Mouse (Mus musculus) lung, postnatal 25 days (tissue): ENCODE data around the gene Ccl11.

ENCODE experiments used
- DNase-seq: peaks from one replicate; pipeline ENCODE4 v3.0.0; 2022; ENCODE audit warnings: low spot score

Ccl11 gene

GRCm38 (mm10) chr11:82057646-82058045 lies at the start of gene Ccl11:
Gene Ccl11 (plus strand): TSS chr11:82057823.
- DNase-seq, result peak; percentile 13

- DNase-seq, result no peak
These were observed 47.5 kb upstream of the Ccl11 start for GRCm38 (mm10) chr11:82010115-82010514.

DNA sequence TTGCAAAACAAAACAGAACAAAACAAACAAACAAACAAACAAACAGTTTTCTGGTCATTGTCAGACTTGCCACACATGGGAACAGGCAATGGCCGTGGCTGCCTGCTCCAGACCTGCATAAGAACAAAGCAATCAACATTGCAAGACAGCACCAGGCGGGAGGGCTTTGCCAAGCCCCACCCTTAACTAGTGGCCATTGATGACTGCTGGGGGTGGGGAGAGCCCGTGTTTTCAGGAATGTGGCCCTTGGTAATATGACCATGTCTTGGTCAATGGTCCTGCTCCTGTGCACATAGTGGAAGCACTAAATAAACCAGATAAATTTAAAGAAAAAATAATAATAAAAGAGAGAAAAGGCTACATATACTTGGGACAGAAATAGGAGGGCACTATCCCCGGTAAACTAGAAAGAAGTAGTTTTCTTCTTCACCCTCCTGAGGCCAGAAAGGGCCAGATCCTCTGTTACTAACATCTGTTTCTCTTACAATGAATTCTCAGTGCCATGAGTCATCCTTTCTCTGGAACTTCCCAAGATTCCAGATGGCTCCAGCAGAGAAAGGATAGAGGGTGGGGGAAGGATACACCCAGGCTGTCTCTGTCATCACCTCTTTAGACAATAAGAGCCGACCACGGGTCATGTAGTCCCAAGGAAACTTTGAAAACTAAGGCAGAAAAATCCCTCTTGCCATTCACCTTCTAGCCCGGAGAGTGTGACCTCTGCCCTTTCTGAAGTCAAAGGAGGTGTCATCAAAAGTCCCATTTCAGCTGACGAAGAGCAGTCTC lies 46.0 kb upstream of the Ccl11 start:
- DNase-seq, result peak; percentile 25

GRCm38 (mm10) chr11:82013756-82014155 lies 43.9 kb upstream of the Ccl11 start:
- DNase-seq, result no peak

GRCm38 (mm10) chr11:82015066-82015465 lies 42.6 kb upstream of the Ccl11 start:
- DNase-seq, result no peak

GRCm38 (mm10) chr11:82016181-82016780 lies 41.3 kb upstream of the Ccl11 start:
- no peak for DNase-seq

DNA sequence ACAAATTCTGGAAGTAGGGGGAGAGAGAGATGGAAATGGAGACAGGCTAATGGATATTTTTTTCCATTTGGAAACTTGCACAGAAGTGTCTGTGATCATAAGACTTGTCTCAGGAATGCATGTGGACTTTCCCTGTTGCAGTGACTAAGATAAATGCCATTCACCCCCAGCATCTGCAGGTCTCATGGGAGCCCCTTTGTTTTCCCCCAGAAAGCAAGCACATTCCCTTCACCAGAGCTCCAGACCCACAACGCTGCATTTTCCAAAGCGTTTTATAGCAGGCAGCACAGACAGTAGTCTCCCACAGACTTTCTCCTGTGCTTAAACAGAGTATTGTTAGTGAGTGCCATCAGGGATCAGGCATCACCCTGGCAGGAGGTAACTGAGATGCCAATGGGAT lies 38.2 kb upstream of the Ccl11 start:
- no peak for DNase-seq

DNA sequence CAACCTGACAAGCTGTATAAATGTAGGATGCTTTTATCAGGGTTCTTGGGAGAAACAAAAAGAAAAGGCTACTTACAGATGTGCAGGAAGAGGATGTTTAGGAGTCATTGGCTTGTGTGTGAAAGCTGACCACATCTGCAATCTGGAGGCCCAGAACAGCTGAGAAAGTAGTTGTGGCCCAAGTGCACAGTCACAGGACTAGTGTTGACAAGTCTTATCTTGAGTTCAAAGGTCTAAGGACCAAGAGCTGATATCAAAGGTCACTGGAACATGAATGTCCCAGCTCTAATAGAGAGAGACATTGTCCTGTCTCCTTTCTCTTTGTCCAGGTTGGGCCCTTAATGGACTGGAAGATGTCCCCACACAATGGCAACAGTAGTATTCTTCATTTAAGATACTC lies 37.8 kb upstream of the Ccl11 start:
- DNase-seq, result no peak

GRCm38 (mm10) chr11:82021406-82021805 lies 36.2 kb upstream of the Ccl11 start:
- DNase-seq, result no peak

- no peak for DNase-seq
These were observed 35.0 kb upstream of the Ccl11 start for GRCm38 (mm10) chr11:82022504-82023056.

- no peak for DNase-seq
These were observed 33.9 kb upstream of the Ccl11 start for GRCm38 (mm10) chr11:82023769-82024168.

DNA sequence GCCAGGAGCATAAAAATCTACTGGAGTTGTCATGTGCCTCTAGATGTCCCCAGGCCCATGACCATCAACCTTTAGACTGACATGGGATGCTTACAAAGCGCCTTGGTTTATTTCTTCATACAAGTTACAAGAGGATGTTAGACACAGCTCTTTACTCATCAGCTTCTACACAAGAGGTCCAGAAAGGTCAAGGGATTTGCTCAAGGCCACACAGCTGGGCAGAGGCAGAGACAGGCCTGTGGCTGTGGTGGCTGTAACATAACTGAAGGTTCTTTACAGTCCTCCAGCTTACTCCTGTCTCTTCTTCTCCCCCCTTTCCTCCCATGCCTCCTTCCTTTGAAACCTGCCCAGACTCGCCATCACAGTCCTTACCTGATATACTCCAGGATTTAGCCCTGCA lies 27.5 kb upstream of the Ccl11 start:
- DNase-seq, result no peak

GRCm38 (mm10) chr11:82032136-82032535 lies 25.5 kb upstream of the Ccl11 start:
- DNase-seq, result no peak

- peak; percentile 56 for DNase-seq
These were observed 24.8 kb upstream of the Ccl11 start for GRCm38 (mm10) chr11:82032678-82033344.

GRCm38 (mm10) chr11:82034446-82034845 lies 23.2 kb upstream of the Ccl11 start:
- DNase-seq, result no peak

DNA sequence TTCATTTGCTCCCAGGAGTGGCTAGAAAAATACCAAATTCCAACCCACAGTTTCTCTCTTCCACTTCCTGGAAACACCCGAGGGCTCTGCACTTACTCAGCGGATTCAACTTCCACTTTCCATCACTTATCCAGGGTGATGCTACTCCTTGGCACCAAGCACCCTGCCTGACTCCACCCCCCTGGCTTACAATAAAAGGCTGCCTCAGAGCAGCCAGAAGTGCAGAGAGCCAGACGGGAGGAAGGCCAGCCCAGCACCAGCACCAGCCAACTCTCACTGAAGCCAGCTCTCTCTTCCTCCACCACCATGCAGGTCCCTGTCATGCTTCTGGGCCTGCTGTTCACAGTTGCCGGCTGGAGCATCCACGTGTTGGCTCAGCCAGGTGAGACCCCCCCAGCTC lies 22.3 kb upstream of the Ccl11 start, which contains the start of gene Ccl2:
Gene Ccl2, plus strand, starts transcription at position 216 of the 400 bp plus-strand sequence.
- DNase-seq, result peak; percentile 75

- DNase-seq, result no peak
These were observed 21.8 kb upstream of the Ccl11 start for GRCm38 (mm10) chr11:82035857-82036256.

DNA sequence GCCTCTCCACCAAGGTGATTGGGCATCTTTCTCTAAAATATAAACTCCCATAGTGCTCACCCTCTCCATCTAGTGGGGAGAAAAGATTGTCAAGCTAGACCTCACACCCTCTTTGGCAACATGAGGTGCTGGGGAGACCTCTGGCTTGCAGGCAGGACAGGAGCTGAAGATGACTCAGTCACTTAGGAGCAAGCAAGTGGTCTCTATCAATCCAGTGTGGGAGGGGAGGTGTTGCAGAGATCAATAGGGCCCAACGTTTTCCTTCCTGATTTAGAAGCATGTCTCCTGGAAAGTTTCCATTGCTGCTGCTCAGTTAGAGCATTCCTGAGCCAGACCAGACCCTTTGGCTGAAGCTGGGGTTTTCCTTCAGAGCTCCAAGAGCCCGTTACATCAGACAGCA lies 19.1 kb upstream of the Ccl11 start, which contains the start of gene Gm17268:
Gene Gm17268, minus strand, starts transcription at position 28 of the 400 bp plus-strand sequence.
- no peak for DNase-seq

DNA sequence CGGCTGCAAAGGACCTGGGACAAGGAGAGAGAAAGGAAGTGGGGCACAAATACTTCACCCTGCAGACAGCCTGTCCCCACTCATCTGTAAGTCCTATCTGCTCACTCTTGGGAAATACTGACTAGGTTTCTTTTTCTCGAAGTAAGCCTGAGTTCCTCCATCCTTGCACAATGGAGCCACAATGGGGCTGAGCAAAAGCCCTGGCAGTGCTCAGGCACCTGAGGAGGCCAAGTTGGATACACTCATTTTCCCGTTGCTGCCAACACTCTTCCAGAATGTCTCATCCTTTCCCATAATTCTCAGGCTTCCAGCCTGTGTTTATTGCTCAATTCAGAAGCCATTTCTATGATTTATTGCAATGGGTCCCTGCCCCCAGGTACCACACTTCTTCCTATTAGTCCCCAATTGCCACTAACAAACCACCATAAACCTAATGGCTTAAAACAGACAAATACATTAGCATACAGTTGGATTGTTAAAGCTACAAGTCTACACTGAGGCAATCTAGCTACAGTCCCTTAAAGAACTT lies 18.4 kb upstream of the Ccl11 start:
- DNase-seq, result no peak

GRCm38 (mm10) chr11:82041671-82042080 lies 15.9 kb upstream of the Ccl11 start:
- DNase-seq, result no peak

DNA sequence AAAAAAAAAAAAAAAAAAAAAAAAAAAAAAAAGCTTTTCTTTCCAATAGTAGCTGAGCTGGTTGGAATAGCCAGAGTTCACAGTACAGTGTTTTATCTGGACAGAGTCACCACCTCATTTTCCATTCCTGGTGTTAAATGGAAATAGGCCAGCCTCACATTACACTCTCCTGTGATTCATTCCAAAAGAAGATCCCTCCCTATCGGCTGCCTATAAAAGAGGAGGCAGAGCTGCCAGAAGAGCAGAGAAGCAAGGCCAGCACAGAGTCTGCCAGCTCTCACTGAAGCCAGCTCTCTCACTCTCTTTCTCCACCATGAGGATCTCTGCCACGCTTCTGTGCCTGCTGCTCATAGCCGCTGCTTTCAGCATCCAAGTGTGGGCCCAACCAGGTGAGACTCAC lies 12.2 kb upstream of the Ccl11 start, which contains the start of gene Ccl7:
Gene Ccl7, plus strand, starts transcription at position 242 of the 400 bp plus-strand sequence.
- DNase-seq, result peak; percentile 32

GRCm38 (mm10) chr11:82047746-82048415 lies 9.7 kb upstream of the Ccl11 start:
- DNase-seq, result peak; percentile 49
